Mouse (Mus musculus) ZHBTc4 (cell line): ENCODE results near the gene Olfr301.

Experiments
- DNase-seq: peaks from one replicate; pipeline ENCODE4 v3.0.0-alpha.2; 2011; ENCODE audit warnings: low read depth, low spot score

Gene Olfr301

GRCm38 (mm10) chr7:86403546-86403945 lies at the start of gene Olfr301:
Gene Olfr301 (plus strand): TSS chr7:86403846.
- DNase-seq = no peak

DNA sequence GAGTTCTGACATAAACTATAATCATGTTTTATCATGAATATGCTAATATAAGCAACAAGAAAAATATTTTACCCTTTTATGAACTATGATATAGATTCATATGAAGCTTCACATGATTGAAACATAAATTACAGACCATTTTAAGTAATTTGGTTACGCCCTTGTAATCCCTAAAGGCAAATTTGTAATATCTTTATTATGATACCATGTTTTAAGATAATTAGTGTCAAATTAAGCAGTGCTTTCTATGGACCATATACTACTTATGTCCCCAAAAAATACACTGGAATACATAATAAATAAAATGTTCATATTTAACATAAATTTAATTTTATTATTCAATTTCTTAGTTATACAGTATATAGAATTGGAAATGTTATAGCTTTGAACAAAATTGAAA lies 36.8 kb upstream of the Olfr301 start, which contains the start of gene Olfr305:
Gene Olfr305 (minus strand): TSS at position 101 of the 400 bp plus-strand sequence.
- DNase-seq = no peak

GRCm38 (mm10) chr7:86385769-86386168 lies 17.9 kb upstream of the Olfr301 start:
- DNase-seq = peak; percentile 44

DNA sequence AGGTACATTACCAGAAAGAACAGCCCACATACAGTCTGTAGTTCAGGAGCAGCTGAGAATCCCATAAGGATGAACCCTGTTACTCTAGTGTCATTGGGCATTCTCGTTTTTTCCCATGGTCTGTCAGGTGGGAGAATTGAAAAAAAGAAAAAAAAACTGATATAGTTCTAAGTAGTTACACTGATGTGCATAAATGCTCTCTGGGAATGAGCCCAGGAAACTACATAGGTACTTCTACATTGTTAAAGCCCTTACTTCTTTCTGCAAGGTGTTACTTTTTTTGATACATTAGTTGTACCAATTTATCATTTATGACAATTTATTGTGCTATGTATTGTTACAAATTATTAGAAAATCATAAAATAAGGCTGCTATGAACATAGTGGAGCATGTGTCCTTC lies 17.1 kb upstream of the Olfr301 start, which contains the start of gene Olfr304:
Gene Olfr304 (minus strand): TSS at position 101 of the 400 bp plus-strand sequence.
- no peak for DNase-seq

DNA sequence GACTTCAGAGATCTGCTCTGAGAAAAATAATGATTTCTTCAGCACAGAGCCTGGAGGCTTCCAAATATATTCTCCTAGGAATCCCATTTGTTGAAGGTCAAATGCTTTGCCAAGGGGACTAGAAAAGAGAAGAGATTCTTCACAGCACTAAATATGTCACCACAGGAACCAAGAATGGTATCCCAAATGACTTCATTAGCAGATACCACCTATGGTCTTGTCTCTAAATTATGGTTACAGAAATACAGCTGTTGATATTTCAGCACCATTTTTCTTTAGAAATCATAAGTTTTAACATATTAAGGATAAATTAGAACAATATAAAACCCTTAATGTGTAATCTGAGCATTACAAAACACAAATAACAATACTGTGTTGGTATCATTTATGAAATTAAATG lies 6.0 kb upstream of the Olfr301 start, which contains the start of gene Olfr303:
Gene Olfr303 (minus strand): TSS at position 101 of the 400 bp plus-strand sequence.
- no peak for DNase-seq

DNA sequence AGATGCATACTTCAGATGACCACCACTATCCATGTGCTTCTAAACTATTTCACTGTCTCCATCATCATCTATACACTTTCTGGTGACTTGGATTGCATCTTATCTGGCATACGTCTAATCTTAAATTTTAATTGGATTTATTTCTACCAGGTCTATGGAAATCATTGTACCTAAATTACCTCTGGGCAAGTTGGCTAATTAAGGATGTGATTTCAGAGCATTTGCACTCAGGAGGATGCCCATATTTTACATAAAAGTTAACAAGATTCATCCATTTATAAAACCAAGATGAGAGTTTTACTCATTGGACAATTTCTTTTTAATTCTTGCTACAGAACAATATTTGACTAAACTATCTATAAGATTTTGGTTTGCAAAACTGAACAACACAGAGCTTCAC lies 56.0 kb downstream of the Olfr301 start, which contains the start of gene Olfr299:
Gene Olfr299 (plus strand): TSS at position 301 of the 400 bp plus-strand sequence.
- DNase-seq = no peak
